Mouse (Mus musculus): ENCODE measurements around the gene Max.

The Max gene

GRCm38 (mm10) chr12:76920398-76920797 lies 41.6 kb downstream of the Max start:
- DNase-seq (ENCODE audit: low spot score): no peak

- DNase-seq (ENCODE audit: low spot score): no peak
Observed at GRCm38 (mm10) chr12:76918855-76919254, 43.1 kb downstream of the Max start.

GRCm38 (mm10) chr12:76918113-76918512 lies 43.9 kb downstream of the Max start:
- no peak for DNase-seq (ENCODE audit: low spot score)

- no peak for DNase-seq (ENCODE audit: low spot score)
Observed at GRCm38 (mm10) chr12:76916163-76916562, 45.8 kb downstream of the Max start.

DNA sequence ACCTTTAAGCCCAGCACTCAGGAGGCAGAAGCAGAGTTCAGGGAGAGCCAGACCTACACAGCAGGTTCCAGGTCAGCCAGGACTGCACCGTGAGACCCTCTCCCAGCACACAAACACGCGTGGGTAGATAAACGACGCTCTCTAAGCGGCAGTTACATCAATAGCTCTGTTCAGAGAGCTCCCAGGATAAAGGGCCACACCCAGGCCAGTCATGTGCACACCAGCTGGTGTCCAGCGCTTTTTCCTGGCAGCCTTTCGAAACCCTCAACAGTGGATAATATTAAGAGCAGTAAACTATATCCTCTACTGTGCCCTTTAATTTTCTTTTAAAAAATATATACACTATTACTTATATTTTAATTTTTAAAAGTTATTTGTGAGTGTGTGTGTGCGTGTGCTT lies 49.8 kb downstream of the Max start:
- no peak for DNase-seq (ENCODE audit: low spot score)

- no peak for DNase-seq (ENCODE audit: low spot score)
Observed at GRCm38 (mm10) chr12:76911171-76911726, 50.8 kb downstream of the Max start.

DNA sequence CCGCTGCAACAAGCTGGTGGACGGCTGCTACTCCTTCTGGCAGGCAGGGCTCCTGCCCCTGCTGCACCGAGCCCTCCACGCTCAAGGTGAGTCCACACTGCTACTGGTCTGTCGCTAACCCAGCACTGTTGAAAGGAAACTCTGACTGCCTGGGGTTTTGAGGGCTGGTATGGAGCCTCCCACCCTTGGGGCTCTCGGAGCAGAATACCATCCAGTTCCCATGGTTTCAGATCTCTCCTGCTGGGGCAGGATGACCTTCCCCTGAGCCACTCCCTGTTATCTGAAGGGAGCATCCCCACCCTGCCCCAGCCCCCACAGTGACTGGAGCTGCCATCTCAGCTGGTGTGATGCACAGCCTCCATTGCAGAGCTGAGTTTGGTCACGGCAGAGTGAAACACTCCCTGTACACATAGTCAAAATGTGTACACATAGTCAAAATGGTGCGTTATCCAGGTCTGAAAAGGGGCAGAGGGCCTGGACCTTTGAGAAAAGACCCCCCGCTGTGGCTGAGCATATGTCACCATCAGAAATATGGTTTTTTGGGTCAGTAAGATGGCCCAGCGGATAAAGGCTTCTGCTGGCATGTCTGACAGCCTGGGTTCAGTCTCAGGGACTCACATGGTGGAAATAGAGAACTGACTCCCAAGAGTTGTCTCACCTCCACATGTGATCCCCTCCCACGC lies 51.6 kb downstream of the Max start:
- DNase-seq (ENCODE audit: low spot score): no peak

DNA sequence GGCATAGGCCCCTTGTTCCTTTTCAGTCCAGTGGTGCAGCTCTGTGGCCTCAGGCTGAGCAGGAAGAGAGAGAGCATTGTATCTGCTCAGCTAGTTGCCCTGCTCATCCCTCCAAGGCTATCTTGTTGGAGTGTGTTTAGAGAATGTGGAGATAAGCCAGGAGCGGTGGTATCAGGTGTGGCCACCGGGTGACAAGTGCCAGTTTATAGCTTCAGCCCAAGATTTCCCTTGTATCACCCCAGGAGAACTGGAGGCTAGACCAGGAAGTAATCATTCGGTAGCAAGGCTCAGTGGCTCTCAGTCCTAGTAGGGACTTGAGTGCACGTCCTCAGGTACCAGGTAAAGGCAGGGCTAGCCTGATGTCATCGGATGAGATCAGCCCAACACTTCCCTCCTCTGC lies 52.8 kb downstream of the Max start:
- no peak for DNase-seq (ENCODE audit: low spot score)

GRCm38 (mm10) chr12:76906278-76906677 lies 55.7 kb downstream of the Max start:
- no peak for DNase-seq (ENCODE audit: low spot score)

DNA sequence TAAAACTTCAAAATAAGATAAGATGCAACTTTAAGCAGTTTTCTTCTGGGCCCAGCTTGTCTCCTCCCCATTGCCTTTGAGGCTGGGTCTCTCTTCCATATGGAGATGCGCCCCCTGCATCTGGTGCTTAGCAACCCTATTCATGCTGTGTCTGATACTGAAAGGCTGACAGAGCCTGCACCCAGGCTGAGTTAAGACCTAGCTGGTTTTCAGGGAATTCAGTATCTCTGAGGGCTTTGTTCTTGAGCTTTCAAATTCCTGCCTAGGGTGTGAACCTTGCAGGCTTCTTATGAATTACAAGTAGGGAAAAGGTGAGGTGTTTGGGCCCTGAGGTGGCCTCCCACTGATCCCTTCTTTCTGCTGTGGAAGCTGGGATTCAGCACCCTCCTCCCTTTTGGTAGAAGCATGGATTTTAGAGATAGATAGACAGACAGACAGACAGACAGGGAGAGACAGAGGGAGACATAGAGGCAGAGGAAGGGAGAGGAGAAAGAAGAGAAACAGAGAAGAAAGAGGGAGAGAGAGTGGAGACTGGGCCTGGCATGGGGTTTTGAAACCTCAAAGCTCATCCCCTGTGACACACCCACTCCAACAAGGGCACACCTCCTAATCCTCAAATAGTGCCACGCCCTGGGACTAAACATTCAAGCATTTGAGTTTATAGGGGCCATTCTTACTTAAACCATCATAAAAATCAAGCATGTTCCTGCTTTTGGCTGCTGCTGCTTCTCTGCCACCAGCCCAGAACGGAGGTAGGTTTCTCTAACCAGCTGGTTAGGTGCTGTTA lies 60.3 kb downstream of the Max start:
- no peak for DNase-seq (ENCODE audit: low spot score)

- no peak for DNase-seq (ENCODE audit: low spot score)
Observed at GRCm38 (mm10) chr12:76899261-76899975, 62.6 kb downstream of the Max start.

- DNase-seq (ENCODE audit: low spot score): no peak
Observed at GRCm38 (mm10) chr12:76898141-76898540, 63.9 kb downstream of the Max start.

- no peak for DNase-seq (ENCODE audit: low spot score)
Observed at GRCm38 (mm10) chr12:76897006-76897405, 65.0 kb downstream of the Max start.

- no peak for DNase-seq (ENCODE audit: low spot score)
Observed at GRCm38 (mm10) chr12:76896566-76896965, 65.4 kb downstream of the Max start.

GRCm38 (mm10) chr12:76895777-76896176 lies 66.2 kb downstream of the Max start:
- DNase-seq (ENCODE audit: low spot score): no peak

DNA sequence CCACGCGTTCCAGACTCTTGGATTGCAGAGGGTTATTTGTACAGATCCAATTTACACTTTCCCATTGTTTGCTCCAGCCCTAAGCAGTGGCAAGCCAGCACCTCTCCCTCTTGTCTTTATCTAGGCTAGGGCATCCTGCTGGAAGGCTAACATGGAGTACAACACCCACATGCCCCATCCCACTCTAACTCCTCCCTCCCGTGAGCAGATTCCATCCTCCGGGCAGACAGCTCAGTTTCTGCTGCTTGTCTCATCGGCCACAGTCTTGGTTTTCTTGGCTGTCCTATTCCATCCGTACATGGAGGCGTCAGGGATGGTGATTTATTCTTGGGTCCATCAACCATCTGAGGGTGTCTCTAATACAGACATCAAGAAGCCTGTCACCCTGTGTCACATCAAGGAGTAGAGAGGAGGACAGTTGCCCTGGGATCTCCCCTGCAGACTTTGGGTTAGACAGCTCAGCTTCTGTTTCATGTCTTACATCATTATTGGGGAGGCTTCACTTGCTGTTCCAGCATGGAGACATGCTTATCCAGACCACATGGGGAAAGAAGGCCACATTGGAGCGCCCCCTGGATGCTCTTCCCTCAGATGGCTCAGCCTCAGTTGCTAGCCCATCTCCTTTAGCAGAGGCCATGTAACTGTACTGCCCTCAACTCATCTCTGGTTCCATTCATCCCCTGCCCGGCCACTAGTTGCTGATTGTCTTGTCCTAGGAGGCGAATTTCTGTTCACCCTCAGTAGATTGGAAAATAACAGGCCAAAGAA lies 67.0 kb downstream of the Max start:
- no peak for DNase-seq (ENCODE audit: low spot score)

DNA sequence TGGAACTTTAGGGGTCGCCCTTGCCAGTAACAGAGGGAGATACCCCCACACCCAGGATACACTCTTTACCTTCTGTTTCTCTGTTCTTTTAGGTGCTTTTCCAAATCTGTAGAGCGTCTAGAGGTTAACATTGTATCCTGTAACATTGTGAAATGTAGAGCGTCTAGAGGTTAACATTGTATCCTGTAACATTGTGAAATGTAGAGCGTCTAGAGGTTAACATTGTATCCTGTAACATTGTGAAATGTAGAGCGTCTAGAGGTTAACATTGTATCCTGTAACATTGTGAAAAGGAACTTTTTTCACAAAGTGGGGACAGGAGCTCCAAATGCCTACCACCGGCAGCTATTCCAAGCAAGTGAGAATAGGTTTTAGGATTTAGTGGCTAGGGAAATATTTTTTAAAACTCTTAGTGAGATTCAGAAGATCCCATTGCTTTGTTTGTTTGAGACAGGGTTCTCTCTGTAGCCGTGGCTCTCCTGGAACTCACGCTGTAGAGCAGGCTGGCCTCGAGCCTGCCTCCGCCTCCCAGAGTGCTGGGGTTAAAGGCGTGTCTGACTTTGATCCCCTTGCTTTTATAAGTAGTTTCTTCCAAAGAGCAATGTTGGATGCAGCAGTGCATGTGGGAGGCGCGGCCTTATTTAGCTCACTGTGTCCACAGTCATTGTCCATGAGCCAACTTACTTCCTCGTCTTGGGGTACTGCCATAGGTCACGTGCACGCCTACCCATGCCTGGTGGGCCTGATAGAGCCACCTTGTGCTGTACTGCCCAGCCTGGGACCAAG lies 68.9 kb downstream of the Max start:
- no peak for DNase-seq (ENCODE audit: low spot score)

DNA sequence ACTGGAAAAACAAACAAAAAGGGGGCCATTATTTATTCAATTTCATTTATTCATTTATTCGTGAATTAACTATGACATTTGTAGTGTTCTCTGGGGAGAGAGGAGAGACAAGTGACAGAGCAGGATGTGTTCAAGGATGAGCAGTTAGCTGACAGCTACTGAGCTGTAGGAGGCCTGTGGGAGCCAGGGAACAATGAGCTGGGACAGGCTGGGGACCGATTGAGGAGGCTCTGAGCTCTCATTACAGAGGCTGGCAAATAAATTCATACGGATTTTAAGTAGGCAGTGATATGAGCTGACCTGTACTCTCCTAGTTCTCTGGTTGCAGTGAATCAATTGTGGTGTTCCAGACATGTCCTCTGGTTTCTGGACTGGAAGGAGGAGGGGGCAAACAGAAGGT lies 70.8 kb downstream of the Max start:
- no peak for DNase-seq (ENCODE audit: low spot score)

DNA sequence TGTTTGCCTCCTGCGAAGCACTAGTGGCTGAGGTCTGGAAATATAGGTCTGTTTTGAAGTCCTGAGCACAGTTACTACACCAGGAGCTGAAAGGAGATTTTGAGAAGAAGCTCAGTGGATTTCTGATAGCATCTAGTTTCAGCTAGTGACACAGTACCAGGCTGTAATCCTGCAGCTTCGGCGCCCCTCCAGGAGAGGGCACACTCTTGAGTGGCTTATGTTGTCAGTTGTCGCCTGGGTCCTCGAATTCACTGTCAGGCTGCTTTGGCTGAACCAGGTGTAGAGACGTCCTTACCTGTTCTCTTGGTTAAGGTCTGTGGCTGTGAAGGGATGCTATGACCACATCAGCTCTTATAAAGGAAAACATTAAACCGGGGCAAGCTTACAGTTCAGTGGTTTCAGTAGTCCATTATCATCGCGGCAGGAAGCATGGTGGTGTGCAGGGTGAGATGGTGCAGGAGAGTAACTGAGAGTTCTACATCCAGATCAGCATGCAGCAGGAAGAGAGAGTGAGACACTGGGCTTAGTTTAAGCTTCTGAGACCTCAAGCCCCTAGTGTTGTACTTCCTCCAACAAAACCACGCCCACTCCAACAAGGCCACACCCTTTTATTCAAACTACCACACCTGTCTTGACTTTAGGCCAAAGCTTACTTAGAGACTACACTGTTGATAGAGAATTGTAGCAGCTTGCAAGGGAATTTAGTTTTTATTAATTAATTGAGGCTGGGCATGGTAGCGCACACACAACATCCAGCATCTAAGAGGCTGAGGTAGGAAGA lies 72.4 kb downstream of the Max start:
- no peak for DNase-seq (ENCODE audit: low spot score)

DNA sequence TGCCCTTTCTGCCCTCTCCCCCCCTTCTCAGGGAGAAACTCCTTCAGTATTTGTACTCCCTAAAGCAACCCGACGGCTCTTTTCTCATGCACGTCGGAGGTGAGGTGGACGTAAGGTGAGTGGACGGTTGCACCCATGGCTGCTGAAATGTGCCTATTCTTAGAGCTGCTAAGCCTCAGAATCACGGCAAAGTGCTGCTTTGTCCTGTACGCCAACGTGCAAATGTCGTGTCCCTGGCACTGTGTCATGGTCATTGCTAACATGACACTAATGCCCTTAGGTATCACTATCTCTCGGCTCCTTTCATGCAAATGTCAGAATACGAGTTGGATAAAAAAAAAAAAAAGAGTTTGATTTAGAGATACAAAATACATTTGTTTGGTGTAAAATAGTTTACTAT lies 74.1 kb downstream of the Max start:
- no peak for DNase-seq (ENCODE audit: low spot score)

All from testis, postnatal 10 days (tissue).